35 mouse cellular contexts compared by ENCODE assay signal in genomic region chr1:166142369-166142768, GRCm38 (mm10). TPM values are rescaled to one million over a fixed set of nuclear protein-coding genes. Genes with fewer than 3 reads are reported as not detected.
DNase-seq lines count a peak whose midpoint lies in the region; ATAC-seq and TF ChIP-seq lines count a peak whose summit lies in the region.
"Had no signal": no experiment of that assay in that cellular context is flagged by ENCODE, and none has a peak within 500 bp of the region (broad histone marks: within the 10 kb centered on the region; RNA-seq: fewer than 3 reads in every experiment).

No protein-coding gene starts in this region.

- H3K9ac ChIP-seq in intestine, postnatal 0 days (ENCODE audit: low read depth, low read length): no peak overlapping the region
- H3K9ac ChIP-seq: embryonic facial prominence, embryonic 13.5 days; forebrain, embryonic 15.5 days; heart, embryonic 12.5 days; heart, embryonic 15.5 days; hindbrain, embryonic 13.5 days had no signal

- WGBS in intestine, postnatal 0 days: 45% methylated on average over 6 of the region's 6 CpGs

- peaks cover 23% of the 10 kb centered on the region for H3K9me3 ChIP-seq in E14TG2a.4 (ENCODE audit: low read length)
- no peaks in the 10 kb centered on the region for H3K9me3 ChIP-seq in intestine, postnatal 0 days (ENCODE audit: control insufficient read depth)
- H3K9me3 ChIP-seq: embryonic facial prominence, embryonic 10.5 days; embryonic facial prominence, embryonic 13.5 days; forebrain, embryonic 10.5 days; forebrain, embryonic 15.5 days; heart, embryonic 15.5 days; hindbrain, embryonic 10.5 days; hindbrain, embryonic 13.5 days had no signal

- ATAC-seq in intestine, postnatal 0 days: 0 out of 2 replicates have a peak, but pooled peaks have one; percentile 19
- ATAC-seq: forebrain, embryonic 15.5 days; hindbrain, embryonic 16.5 days had no signal

- H3K36me3 ChIP-seq in E14TG2a.4 (ENCODE audit: insufficient read depth, low read length): peaks cover 67% of the 10 kb centered on the region
- H3K36me3 ChIP-seq in intestine, postnatal 0 days (ENCODE audit: control insufficient read depth, insufficient read depth): peaks cover 6% of the 10 kb centered on the region; the same call in 1 of the 2 replicates
- H3K36me3 ChIP-seq: embryonic facial prominence, embryonic 10.5 days; embryonic facial prominence, embryonic 13.5 days; forebrain, embryonic 10.5 days; forebrain, embryonic 15.5 days; heart, embryonic 12.5 days; heart, embryonic 15.5 days; hindbrain, embryonic 10.5 days; hindbrain, embryonic 13.5 days had no signal

- H3K27ac ChIP-seq in intestine, postnatal 0 days (ENCODE audit: low read depth, low read length): peak overlapping the region; percentile 46
- H3K27ac ChIP-seq: embryonic facial prominence, embryonic 10.5 days; embryonic facial prominence, embryonic 13.5 days; forebrain, embryonic 10.5 days; forebrain, embryonic 15.5 days; heart, embryonic 15.5 days; hindbrain, embryonic 10.5 days; hindbrain, embryonic 13.5 days had no signal

- peak; percentile 93 for DNase-seq in ES-CJ7 (ENCODE audit: low read depth, low spot score)
- peak; percentile 87 for DNase-seq in ZHBTc4 (ENCODE audit: low read depth, low spot score)
- no peak for DNase-seq in adrenal gland, adult 18-20 months (ENCODE audit: low spot score in 2 of 2)
- DNase-seq in heart, adult 11 months: no peak
- no peak for DNase-seq in adrenal gland, adult (ENCODE audit: inconsistent age in 2 of 2, low spot score in 1 of 2)
- DNase-seq: adrenal gland, adult 8-10 months; adrenal gland, postnatal 25 days; B cell, adult 2 months; cerebellum, adult 11-12 months; cerebellum, adult 8-10 months; cerebellum, postnatal 36 days; embryo, embryonic 11 days; gastrocnemius, postnatal 10 days; gastrocnemius, postnatal 36 days; heart, postnatal 10 days; heart, postnatal 36 days; kidney, adult 11 months; kidney, adult 8-10 months had no signal

- H3K4me2 ChIP-seq in intestine, postnatal 0 days (replicated peaks; ENCODE audit: low read depth): no peak overlapping the region
- H3K4me2 ChIP-seq: embryonic facial prominence, embryonic 13.5 days; forebrain, embryonic 15.5 days; heart, embryonic 12.5 days; heart, embryonic 15.5 days; hindbrain, embryonic 13.5 days had no signal

- TF ChIP-seq CTCF in E14TG2a.4 (conservative IDR thresholded peaks at IDR 0.05; ENCODE audit: low read length): no peak
- TF ChIP-seq CTCF in intestine, postnatal 0 days (IDR thresholded peaks at IDR 0.05; ENCODE audit: low read depth): no peak

- peak overlapping the region; percentile 30; the same call in 1 of the 2 replicates for H3K4me3 ChIP-seq in E14TG2a.4 (replicated peaks; ENCODE audit: low read length)
- H3K4me3 ChIP-seq in intestine, postnatal 0 days (ENCODE audit: low read depth, low read length): no peak overlapping the region
- H3K4me3 ChIP-seq: embryonic facial prominence, embryonic 10.5 days; embryonic facial prominence, embryonic 13.5 days; erythroblast, embryonic 14.5 days; forebrain, embryonic 10.5 days; forebrain, embryonic 15.5 days; heart, embryonic 12.5 days; heart, embryonic 15.5 days; hindbrain, embryonic 10.5 days; hindbrain, embryonic 13.5 days had no signal

- H3K4me1 ChIP-seq in E14TG2a.4 (replicated peaks; ENCODE audit: low read depth, low read length): peaks cover 90% of the 10 kb centered on the region
- H3K4me1 ChIP-seq in intestine, postnatal 0 days (replicated peaks; ENCODE audit: control insufficient read depth, insufficient read depth, low read length): peaks cover 7% of the 10 kb centered on the region
- H3K4me1 ChIP-seq: embryonic facial prominence, embryonic 13.5 days; forebrain, embryonic 15.5 days had no signal

- H3K27me3 ChIP-seq in E14TG2a.4 (ENCODE audit: insufficient read depth, low read length): no peaks in the 10 kb centered on the region
- H3K27me3 ChIP-seq in intestine, postnatal 0 days (replicated peaks; ENCODE audit: control insufficient read depth, insufficient read depth, low read length): no peaks in the 10 kb centered on the region
- H3K27me3 ChIP-seq: CH12.LX; embryonic facial prominence, embryonic 13.5 days; forebrain, embryonic 15.5 days; heart, embryonic 12.5 days; heart, embryonic 15.5 days had no signal

RNA-seq across cellular contexts. Expression of gene Gpa33, which starts 12.3 kb away (rescaled TPM):
- 136 and 161 TPM in 2 replicates for polyA plus RNA-seq in intestine, postnatal 0 days (2015; fragmentation: Nextera tagmentation; extraction: Ambion mirVana)
- under 1 TPM in 1 of 2 experiments, not detected in 1; 0.17 TPM for total RNA-seq in adrenal gland, adult 18-20 months (2021)
- total RNA-seq: gastrocnemius, postnatal 10 days; gastrocnemius, postnatal 36 days; granulocyte monocyte progenitor cell, adult 5-6 weeks; heart, adult 8-10 months; heart, postnatal 10 days; heart, postnatal 36 days; MEL had no signal
- polyA plus RNA-seq: cortical plate, adult 2 months; erythroblast, embryonic 14.5 days; forebrain, embryonic 15.5 days; heart, embryonic 15.5 days; hindbrain, embryonic 16.5 days had no signal

RNA-seq across cellular contexts. Expression of gene Dusp27, which starts 14.6 kb away (rescaled TPM):
- polyA plus RNA-seq in intestine, postnatal 0 days (2015; fragmentation: Nextera tagmentation; extraction: Ambion mirVana): 0.61 and 0.99 TPM in 2 replicates
- total RNA-seq in adrenal gland, adult 18-20 months (2021): not detected
- total RNA-seq: adrenal gland, postnatal 25 days; CH12.LX; granulocyte monocyte progenitor cell, adult 5-6 weeks; MEL had no signal
- polyA plus RNA-seq: erythroblast, embryonic 14.5 days had no signal

Comparison
In these comparisons a context has a peak if more than half of its experiments do, and no peak if none do; other contexts are left out.
1. DNase-seq: peak in ES-CJ7 (single experiment) and ZHBTc4 (single experiment); none in adrenal gland, adult 18-20 months (0 of 2), heart, adult 11 months (single experiment) and adrenal gland, adult (0 of 2).